Mouse (Mus musculus): Measurements from ENCODE around the gene Nupr1l. TPM values are rescaled to one million over a fixed set of nuclear protein-coding genes. Genes with fewer than 3 reads are reported as not detected.
"Not testable (repeated sequence)": the region's sequence is repeated elsewhere in the genome, so short reads cannot be mapped to it uniquely, and the experiment has no call there.

Nupr1l gene
- polyA plus RNA-seq, 1 experiment = 6.2 TPM

GRCm38 (mm10) chr5:129936941-129937340 lies 28.6 kb downstream of the Nupr1l start:
- H3K4me3 ChIP-seq (ENCODE audit: insufficient read depth, low read depth, low read length) = no peak overlapping the region
- H3K27ac ChIP-seq (replicated peaks; ENCODE audit: low read depth, low read length) = no peak overlapping the region
- H3K4me1 ChIP-seq (ENCODE audit: control insufficient read depth, insufficient read depth, insufficient read length, low read length) = peaks cover 2% of the 10 kb centered on the region; the same call in 1 of the 2 replicates

- no peak overlapping the region for H3K4me3 ChIP-seq (ENCODE audit: insufficient read depth, low read depth, low read length)
Measured at GRCm38 (mm10) chr5:129940281-129940680, 31.9 kb downstream of the Nupr1l start.

GRCm38 (mm10) chr5:129940736-129941494 lies 32.6 kb downstream of the Nupr1l start:
- Histone ChIP-seq H3K4me3 (ENCODE audit: insufficient read depth, low read depth, low read length) (peak overlapping the region; percentile 60), H3K27ac (replicated peaks; ENCODE audit: low read depth, low read length) (peak overlapping the region; percentile 57), H3K4me1 (ENCODE audit: control insufficient read depth, insufficient read depth, insufficient read length, low read length) (no peaks in the 10 kb centered on the region)

More at GRCm38 (mm10) chr5:129940281-129940680, 31.9 kb downstream of the Nupr1l start:
- H3K4me1 ChIP-seq (ENCODE audit: control insufficient read depth, insufficient read depth, insufficient read length, low read length) = no peaks in the 10 kb centered on the region
- H3K27ac ChIP-seq (replicated peaks; ENCODE audit: low read depth, low read length) = peak overlapping the region; percentile 19; the same call in 1 of the 2 replicates

- Histone ChIP-seq H3K27ac (replicated peaks; ENCODE audit: low read depth, low read length) (peak within 1 kb of the TSS; percentile 57), H3K4me3 (ENCODE audit: insufficient read depth, low read depth, low read length) (peak within 1 kb of the TSS; percentile 76), H3K4me1 (ENCODE audit: control insufficient read depth, insufficient read depth, insufficient read length, low read length) (no peaks in the 10 kb centered on the region)
Measured at GRCm38 (mm10) chr5:129941495-129942045, 33.2 kb downstream of the Nupr1l start, which contains the start of gene Vkorc1l1. Vkorc1l1 (plus strand) TSS chr5:129941970.

GRCm38 (mm10) chr5:129942073-129942939 lies 34.0 kb downstream of the Nupr1l start:
- peak overlapping the region; percentile 76 for H3K4me3 ChIP-seq (ENCODE audit: insufficient read depth, low read depth, low read length)
- not testable (repeated sequence) for H3K4me1 ChIP-seq (ENCODE audit: control insufficient read depth, insufficient read depth, insufficient read length, low read length)
- peak overlapping the region; percentile 13; the same call in 1 of the 2 replicates for H3K27ac ChIP-seq (replicated peaks; ENCODE audit: low read depth, low read length)

- Histone ChIP-seq H3K4me1 (ENCODE audit: control insufficient read depth, insufficient read depth, insufficient read length, low read length) (no peaks in the 10 kb centered on the region), H3K4me3 (ENCODE audit: insufficient read depth, low read depth, low read length) (no peak overlapping the region), H3K27ac (replicated peaks; ENCODE audit: low read depth, low read length) (no peak overlapping the region)
Measured at GRCm38 (mm10) chr5:129943402-129943801, 35.1 kb downstream of the Nupr1l start.

DNA sequence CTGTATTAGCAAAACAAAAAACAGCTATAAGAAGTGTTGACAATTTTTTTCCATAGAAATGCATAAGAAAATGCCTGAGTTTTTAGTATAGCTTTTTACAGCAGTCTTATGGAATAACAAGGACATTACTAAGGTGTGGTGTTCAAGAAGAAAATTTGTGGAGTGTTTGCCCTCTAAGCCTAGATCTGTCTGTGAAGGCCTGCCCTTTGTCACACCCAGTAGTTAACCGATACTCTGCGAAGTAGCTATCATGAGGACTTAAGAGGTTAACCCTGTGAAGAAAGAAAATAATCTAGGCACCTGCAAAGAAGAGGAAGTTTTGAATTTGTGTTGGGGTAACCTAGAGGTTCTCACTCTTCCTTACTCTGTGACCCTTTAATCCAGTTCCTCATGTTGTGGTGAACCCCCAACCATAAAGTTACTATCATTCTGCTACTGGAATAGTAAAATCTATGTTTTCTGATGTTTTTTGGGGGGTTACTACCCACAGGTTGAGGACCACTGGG lies 39.2 kb downstream of the Nupr1l start:
- Histone ChIP-seq H3K4me1 (ENCODE audit: control insufficient read depth, insufficient read depth, insufficient read length, low read length) (no peaks in the 10 kb centered on the region), H3K27ac (replicated peaks; ENCODE audit: low read depth, low read length) (no peak overlapping the region), H3K4me3 (ENCODE audit: insufficient read depth, low read depth, low read length) (no peak overlapping the region)

- Histone ChIP-seq H3K27ac (replicated peaks; ENCODE audit: low read depth, low read length) (no peak overlapping the region), H3K4me3 (ENCODE audit: insufficient read depth, low read depth, low read length) (no peak overlapping the region), H3K4me1 (ENCODE audit: control insufficient read depth, insufficient read depth, insufficient read length, low read length) (peaks cover 4% of the 10 kb centered on the region; the same call in 1 of the 2 replicates)
Measured at GRCm38 (mm10) chr5:129952143-129952542, 43.8 kb downstream of the Nupr1l start.

GRCm38 (mm10) chr5:129954473-129955254 lies 46.3 kb downstream of the Nupr1l start:
- Histone ChIP-seq H3K4me1 (ENCODE audit: control insufficient read depth, insufficient read depth, insufficient read length, low read length) (peaks cover 4% of the 10 kb centered on the region; the same call in 1 of the 2 replicates), H3K4me3 (ENCODE audit: insufficient read depth, low read depth, low read length) (no peak overlapping the region), H3K27ac (replicated peaks; ENCODE audit: low read depth, low read length) (no peak overlapping the region)

DNA sequence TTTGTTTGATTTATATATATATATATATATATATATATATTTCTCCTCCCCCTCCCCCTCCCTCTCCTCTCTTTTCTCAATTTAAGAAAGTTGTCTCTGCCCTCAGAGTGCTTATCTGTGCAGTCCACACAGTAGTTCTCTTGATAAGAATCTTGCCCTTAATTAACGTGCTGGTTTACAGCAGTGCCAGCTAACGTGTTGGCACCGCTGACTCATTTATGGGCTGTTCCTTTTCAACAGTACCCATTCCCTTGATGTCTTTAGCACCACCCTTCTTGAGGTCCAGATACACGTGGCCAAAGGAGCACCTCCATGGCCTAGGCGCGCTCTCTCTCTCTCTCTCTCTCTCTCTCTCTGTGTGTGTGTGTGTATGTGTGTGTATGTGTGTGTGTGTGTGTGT lies 47.5 kb downstream of the Nupr1l start:
- Histone ChIP-seq H3K27ac (replicated peaks; ENCODE audit: low read depth, low read length) (no peak overlapping the region), H3K4me3 (ENCODE audit: insufficient read depth, low read depth, low read length) (no peak overlapping the region), H3K4me1 (ENCODE audit: control insufficient read depth, insufficient read depth, insufficient read length, low read length) (peaks cover 4% of the 10 kb centered on the region; the same call in 1 of the 2 replicates)

GRCm38 (mm10) chr5:129963224-129963623 lies 54.9 kb downstream of the Nupr1l start:
- H3K4me3 ChIP-seq (ENCODE audit: insufficient read depth, low read depth, low read length) = no peak overlapping the region
- peaks cover 3% of the 10 kb centered on the region for H3K4me1 ChIP-seq (ENCODE audit: control insufficient read depth, insufficient read depth, insufficient read length, low read length)
- no peak overlapping the region for H3K27ac ChIP-seq (replicated peaks; ENCODE audit: low read depth, low read length)
